Mouse (Mus musculus) ES-E14 (cell line): ENCODE measurements around the gene Sccpdh. TPM values are rescaled to one million over a fixed set of nuclear protein-coding genes. Genes with fewer than 3 reads are reported as not detected.

Source experiments
- DNase-seq: peaks from one replicate; pipeline ENCODE4 v3.0.0-alpha.2; 2013; ENCODE audit warnings: low read depth, low spot score
- H3K27ac ChIP-seq: 2 replicates; pipeline ENCODE4 v1.5.1; 2012; ENCODE audit warnings: low read depth, mild to moderate bottlenecking, low read length, moderate library complexity, mixed read lengths; ENCODE audit not compliant: poor library complexity, insufficient read depth, severe bottlenecking
- H3K36me3 ChIP-seq: 2 replicates; pipeline ENCODE4 v1.6.1; 2012; ENCODE audit warnings: mild to moderate bottlenecking, low read length, moderate library complexity, mixed read lengths; ENCODE audit not compliant: control insufficient read depth, poor library complexity, insufficient read depth, severe bottlenecking
- H3K4me1 ChIP-seq, 2 experiments: fragments of 150-350 bp in 1 of 2; sonication (generic) in 1 of 2; 2 replicates each; pipeline ENCODE4 v1.6.1; 2012; ENCODE audit warnings: low read length in 2 of 2, mild to moderate bottlenecking in 1 of 2, mixed read lengths in 1 of 2; ENCODE audit not compliant: control insufficient read depth in 2 of 2, insufficient read depth in 2 of 2, poor library complexity in 1 of 2
- H3K4me3 ChIP-seq, 2 experiments: fragments of 150-350 bp in 1 of 2; sonication (generic) in 1 of 2; 2 replicates each; pipeline ENCODE4 v1.5.1; 2012; ENCODE audit warnings: low read length in 2 of 2, low read depth in 1 of 2, mild to moderate bottlenecking in 1 of 2, mixed read lengths in 1 of 2; ENCODE audit not compliant: insufficient read depth in 1 of 2, poor library complexity in 1 of 2, severe bottlenecking in 1 of 2
- H3K9ac ChIP-seq: 2 replicates; pipeline ENCODE4 v1.6.1; 2012; ENCODE audit warnings: low read depth, mild to moderate bottlenecking, low read length, mixed read lengths; ENCODE audit not compliant: poor library complexity, insufficient read depth, severe bottlenecking
- H3K9me3 ChIP-seq: fragments of 150-350 bp; sonication (generic); 2 replicates; pipeline ENCODE4 v1.6.1; 2012; ENCODE audit warnings: low read depth, mild to moderate bottlenecking, low read length; ENCODE audit not compliant: control insufficient read depth, insufficient read depth
- CHD2 ChIP-seq: IDR thresholded peaks from 2 replicates; pipeline ENCODE4 v1.6.1; 2014; ENCODE audit warnings: mild to moderate bottlenecking, low read depth, low read length, inconsistent platforms
- HCFC1 ChIP-seq: IDR thresholded peaks from 2 replicates; pipeline ENCODE4 v1.6.1; 2012; ENCODE audit warnings: low read length, inconsistent platforms, borderline replicate concordance; ENCODE audit not compliant: insufficient read depth
- MAFK ChIP-seq: IDR thresholded peaks from 2 replicates; pipeline ENCODE4 v1.6.1; 2014; ENCODE audit warnings: mild to moderate bottlenecking, low read depth, low read length, inconsistent platforms; ENCODE audit not compliant: insufficient read depth
- ZC3H11A ChIP-seq: IDR thresholded peaks from 2 replicates; pipeline ENCODE4 v1.6.1; 2012; ENCODE audit warnings: low read depth, mild to moderate bottlenecking, inconsistent platforms, low read length, borderline replicate concordance
- ZNF384 ChIP-seq: IDR thresholded peaks from 2 replicates; pipeline ENCODE4 v1.6.1; 2012; ENCODE audit warnings: low read depth, low read length, inconsistent platforms
- in situ Hi-C, 2 experiments: fragments of 600-800 bp; cut with MboI; formaldehyde crosslinking; loops; one replicate each; pipeline ENCODE4 v1.15.1; 2025; ENCODE audit warnings: low sequenced_read_pairs in 2 of 2, inconsistent platforms in 1 of 2; ENCODE audit not compliant: unreplicated experiment in 2 of 2
- total RNA-seq: library from RNA; depleted of rRNA; stranded (reverse); fragments of 300-350 nt; gene quantifications from 2 replicates; pipeline ENCODE4 v1.2.3, GENCODE M21; 2012

Sccpdh gene
- total RNA-seq, 1 experiment = 35.8 TPM

DNA sequence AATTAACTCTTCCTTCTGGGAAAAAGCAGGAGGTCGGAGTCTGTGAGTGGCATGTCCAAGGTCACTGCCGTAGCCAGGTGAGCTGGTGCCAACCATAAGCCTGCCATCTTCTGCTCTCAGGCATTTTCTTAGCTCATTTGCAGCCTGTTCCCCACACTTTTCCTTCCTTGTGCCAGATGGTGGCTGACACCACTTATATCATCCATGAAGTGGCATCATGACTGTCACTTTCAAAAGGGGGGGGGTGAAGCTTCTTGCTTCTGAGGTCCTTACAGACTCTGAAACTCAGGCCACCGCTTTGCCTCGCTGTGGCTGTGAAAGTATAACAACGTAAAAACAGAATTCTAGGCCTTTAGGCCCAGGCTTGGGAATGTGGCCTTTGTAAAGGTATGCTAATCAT, 16.8 kb upstream of the Sccpdh start:
- in situ Hi-C loops = no loop called here
- Histone ChIP-seq H3K4me1 (peaks cover 0 to 5% of the 10 kb centered on the region in 2 experiments; a peak in 1 of 4 replicates), H3K36me3 (no peaks in the 10 kb centered on the region), H3K9ac (0 out of 2 replicates have a peak overlapping the region, but pooled peaks have one; percentile 49), H3K27ac (peak overlapping the region; percentile 78), H3K4me3 (no peak overlapping the region; a peak in 1 of 4 replicates), H3K9me3 (no peaks in the 10 kb centered on the region)
- TF ChIP-seq HCFC1 = no peak
- no peak for TF ChIP-seq ZC3H11A
- no peak for DNase-seq

DNA sequence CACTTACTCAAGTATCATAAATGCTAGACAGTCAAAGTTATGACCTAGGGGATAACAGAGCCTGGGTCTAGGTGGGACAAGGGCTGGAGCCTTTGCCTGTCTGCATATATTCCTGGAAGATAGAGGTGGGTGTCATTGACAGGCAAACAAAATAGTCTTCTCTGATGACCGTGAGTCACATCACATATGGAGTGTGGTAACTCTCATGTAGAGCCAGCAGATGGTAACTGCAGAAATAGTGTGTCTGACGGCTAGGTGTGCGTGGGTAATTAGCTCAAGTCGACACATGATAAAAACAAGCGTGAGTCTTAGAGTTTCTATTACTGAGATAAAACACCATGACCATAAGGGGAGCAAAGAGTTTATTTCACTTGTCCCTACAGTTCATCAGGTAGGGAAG, 4.9 kb upstream of the Sccpdh start:
- no peaks in the 10 kb centered on the region for H3K9me3 ChIP-seq
- no peak overlapping the region for H3K9ac ChIP-seq
- H3K4me3 ChIP-seq = no peak overlapping the region
- DNase-seq = no peak
- TF ChIP-seq ZNF384 (no peak), CHD2 (no peak), MAFK (no peak), HCFC1 (no peak), ZC3H11A (no peak)
- no peaks in the 10 kb centered on the region for H3K4me1 ChIP-seq
- H3K36me3 ChIP-seq = no peaks in the 10 kb centered on the region
- no peak overlapping the region for H3K27ac ChIP-seq
- in situ Hi-C loops = no loop called here

DNA sequence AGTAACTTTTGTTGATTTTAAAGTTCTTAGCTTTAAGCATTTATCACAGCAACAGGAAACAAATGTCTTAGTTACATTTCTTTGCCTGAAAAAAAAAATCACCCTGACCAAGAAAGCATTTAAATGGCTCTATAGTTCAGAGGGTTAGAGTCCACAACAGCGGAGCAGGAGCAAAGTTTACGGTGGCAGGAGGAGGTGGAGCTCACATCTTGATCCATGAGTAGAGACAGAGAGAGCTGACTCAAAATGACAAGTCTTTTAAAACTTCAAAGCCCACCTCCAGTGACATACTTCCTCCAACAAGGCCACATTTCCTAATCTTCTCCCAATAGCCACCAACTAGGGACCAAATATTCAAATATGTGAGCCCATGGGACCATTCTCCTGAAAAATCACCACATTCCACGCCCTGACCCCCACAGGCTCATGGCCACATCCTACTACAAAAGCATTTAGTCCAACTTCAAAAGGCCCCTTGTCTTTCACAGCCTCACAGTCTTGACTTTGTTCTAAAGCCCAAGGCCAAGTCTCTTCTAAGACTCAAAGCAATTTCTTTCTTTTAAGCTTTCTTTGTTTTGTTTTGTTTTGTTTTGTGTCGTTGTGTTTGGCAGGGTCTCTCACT, 3.6 kb upstream of the Sccpdh start:
- Histone ChIP-seq H3K36me3 (no peaks in the 10 kb centered on the region), H3K4me1 (no peaks in the 10 kb centered on the region), H3K4me3 (no peak overlapping the region), H3K9ac (no peak overlapping the region), H3K9me3 (no peaks in the 10 kb centered on the region), H3K27ac (no peak overlapping the region)
- TF ChIP-seq HCFC1 (no peak), MAFK (no peak), ZNF384 (no peak), CHD2 (no peak), ZC3H11A (no peak)
- in situ Hi-C loops = no loop called here
- no peak for DNase-seq

GRCm38 (mm10) chr1:179666971-179667370, 1.0 kb upstream of the Sccpdh start:
- Histone ChIP-seq H3K4me3 (no peak overlapping the region), H3K9ac (no peak overlapping the region), H3K27ac (no peak overlapping the region), H3K4me1 (no peaks in the 10 kb centered on the region), H3K36me3 (no peaks in the 10 kb centered on the region), H3K9me3 (no peaks in the 10 kb centered on the region)
- in situ Hi-C loops = no loop called here
- no peak for DNase-seq
- TF ChIP-seq MAFK = no peak
- TF ChIP-seq ZNF384 = no peak
- no peak for TF ChIP-seq HCFC1
- no peak for TF ChIP-seq CHD2
- TF ChIP-seq ZC3H11A = no peak

- no peaks in the 10 kb centered on the region for H3K4me1 ChIP-seq
- H3K4me3 ChIP-seq = peak overlapping the region; percentile 90 to 93
- no peak overlapping the region for H3K27ac ChIP-seq
- no peak for DNase-seq
- in situ Hi-C loops = no loop called here
- peak overlapping the region; percentile 80; the same call in 1 of the 2 replicates for H3K9ac ChIP-seq
- H3K36me3 ChIP-seq = no peaks in the 10 kb centered on the region
- no peaks in the 10 kb centered on the region for H3K9me3 ChIP-seq
- TF ChIP-seq ZNF384 (no peak), HCFC1 (no peak), MAFK (no peak), ZC3H11A (no peak), CHD2 (no peak)
Observed at GRCm38 (mm10) chr1:179667450-179667849, 560 bp upstream of the Sccpdh start.
